Mouse (Mus musculus) cerebellum, adult 11-12 months (tissue): ENCODE data around the gene Samd4b.
A peak's percentile ranks its signal among the peaks of the same experiment; 100 is the strongest.

Source experiments
- DNase-seq: peaks from one replicate; pipeline ENCODE4 v3.0.0; 2022

Gene Samd4b

GRCm38 (mm10) chr7:28587644-28588043 lies 10.3 kb downstream of the Samd4b start:
- no peak for DNase-seq

- no peak for DNase-seq
Measured at GRCm38 (mm10) chr7:28586663-28587411, 11.1 kb downstream of the Samd4b start.

GRCm38 (mm10) chr7:28585001-28585400 lies 12.9 kb downstream of the Samd4b start:
- no peak for DNase-seq

- no peak for DNase-seq
Measured at GRCm38 (mm10) chr7:28584468-28584867, 13.5 kb downstream of the Samd4b start.

- no peak for DNase-seq
Measured at GRCm38 (mm10) chr7:28583570-28584344, 14.2 kb downstream of the Samd4b start.

GRCm38 (mm10) chr7:28582841-28583240 lies 15.1 kb downstream of the Samd4b start:
- DNase-seq = no peak

- no peak for DNase-seq
Measured at GRCm38 (mm10) chr7:28581721-28582120, 16.2 kb downstream of the Samd4b start.

- no peak for DNase-seq
Measured at GRCm38 (mm10) chr7:28579826-28580225, 18.1 kb downstream of the Samd4b start.

GRCm38 (mm10) chr7:28578543-28579053 lies 19.3 kb downstream of the Samd4b start:
- no peak for DNase-seq

- no peak for DNase-seq
Measured at GRCm38 (mm10) chr7:28577826-28578542, 20.0 kb downstream of the Samd4b start.

GRCm38 (mm10) chr7:28576271-28576914 lies 21.6 kb downstream of the Samd4b start:
- no peak for DNase-seq

- DNase-seq = no peak
Measured at GRCm38 (mm10) chr7:28575597-28575996, 22.3 kb downstream of the Samd4b start.

GRCm38 (mm10) chr7:28573236-28573635 lies 24.7 kb downstream of the Samd4b start:
- DNase-seq = no peak

GRCm38 (mm10) chr7:28572689-28573088 lies 25.3 kb downstream of the Samd4b start:
- no peak for DNase-seq

GRCm38 (mm10) chr7:28570982-28571682 lies 26.8 kb downstream of the Samd4b start:
- no peak for DNase-seq

- peak; percentile 78 for DNase-seq
Measured at GRCm38 (mm10) chr7:28570291-28570981, 27.5 kb downstream of the Samd4b start.

- DNase-seq = peak; percentile 60
Measured at GRCm38 (mm10) chr7:28568253-28568652, 29.7 kb downstream of the Samd4b start.

GRCm38 (mm10) chr7:28567539-28567938 lies 30.4 kb downstream of the Samd4b start:
- no peak for DNase-seq

- DNase-seq = no peak
Measured at GRCm38 (mm10) chr7:28565407-28565806, 32.5 kb downstream of the Samd4b start.

GRCm38 (mm10) chr7:28562951-28563350 lies 35.0 kb downstream of the Samd4b start:
- DNase-seq = peak; percentile 70

- peak; percentile 75 for DNase-seq
Measured at GRCm38 (mm10) chr7:28562371-28562770, 35.6 kb downstream of the Samd4b start.
